Mouse (Mus musculus): ENCODE data around the gene Stk16.
"Not testable (repeated sequence)": the region's sequence is repeated elsewhere in the genome, so short reads cannot be mapped to it uniquely, and the experiment has no call there.

Gene Stk16

GRCm38 (mm10) chr1:75213096-75213495 lies 2.5 kb downstream of the Stk16 start:
- DNase-seq (ENCODE audit: low read depth, low spot score), result no peak

- no peak for DNase-seq (ENCODE audit: low read depth, low spot score)
Measured at GRCm38 (mm10) chr1:75214442-75214841, 3.8 kb downstream of the Stk16 start.

GRCm38 (mm10) chr1:75214886-75215285 lies 4.2 kb downstream of the Stk16 start:
- DNase-seq (ENCODE audit: low read depth, low spot score), result no peak

- DNase-seq (ENCODE audit: low read depth, low spot score), result no peak
Measured at GRCm38 (mm10) chr1:75215785-75216184, 5.1 kb downstream of the Stk16 start.

- no peak for DNase-seq (ENCODE audit: low read depth, low spot score)
Measured at GRCm38 (mm10) chr1:75216797-75217585, 6.4 kb downstream of the Stk16 start.

GRCm38 (mm10) chr1:75217893-75218226 lies 7.2 kb downstream of the Stk16 start:
- DNase-seq (ENCODE audit: low read depth, low spot score), result no peak

GRCm38 (mm10) chr1:75218227-75219001 lies 7.8 kb downstream of the Stk16 start:
- no peak for DNase-seq (ENCODE audit: low read depth, low spot score)

- peak; percentile 84 for DNase-seq (ENCODE audit: low read depth, low spot score)
Measured at GRCm38 (mm10) chr1:75219078-75219477, 8.4 kb downstream of the Stk16 start.

- DNase-seq (ENCODE audit: low read depth, low spot score), result no peak
Measured at GRCm38 (mm10) chr1:75219531-75219930, 8.9 kb downstream of the Stk16 start, which contains the start of gene Tuba4a. Gene Tuba4a (minus strand): TSS chr1:75219865.

- DNase-seq (ENCODE audit: low read depth, low spot score), result no peak
Measured at GRCm38 (mm10) chr1:75221538-75221937, 10.9 kb downstream of the Stk16 start.

- DNase-seq (ENCODE audit: low read depth, low spot score), result no peak
Measured at GRCm38 (mm10) chr1:75222926-75223325, 12.3 kb downstream of the Stk16 start.

- DNase-seq (ENCODE audit: low read depth, low spot score), result no peak
Measured at GRCm38 (mm10) chr1:75223532-75223931, 12.9 kb downstream of the Stk16 start.

GRCm38 (mm10) chr1:75225473-75225872 lies 14.8 kb downstream of the Stk16 start:
- DNase-seq (ENCODE audit: low read depth, low spot score), result no peak

GRCm38 (mm10) chr1:75226138-75226537 lies 15.5 kb downstream of the Stk16 start:
- DNase-seq (ENCODE audit: low read depth, low spot score), result no peak

- no peak for DNase-seq (ENCODE audit: low read depth, low spot score)
Measured at GRCm38 (mm10) chr1:75227653-75228052, 17.0 kb downstream of the Stk16 start.

- no peak for DNase-seq (ENCODE audit: low read depth, low spot score)
Measured at GRCm38 (mm10) chr1:75229158-75229557, 18.5 kb downstream of the Stk16 start.

- no peak for DNase-seq (ENCODE audit: low read depth, low spot score)
Measured at GRCm38 (mm10) chr1:75230335-75230994, 19.8 kb downstream of the Stk16 start.

GRCm38 (mm10) chr1:75231224-75231623 lies 20.6 kb downstream of the Stk16 start:
- no peak for DNase-seq (ENCODE audit: low read depth, low spot score)

GRCm38 (mm10) chr1:75231664-75232152 lies 21.1 kb downstream of the Stk16 start, which contains the start of gene A630095N17Rik:
Gene A630095N17Rik (minus strand): TSS chr1:75232102.
- DNase-seq (ENCODE audit: low read depth, low spot score), result no peak

- DNase-seq (ENCODE audit: low read depth, low spot score), result not testable (repeated sequence)
Measured at GRCm38 (mm10) chr1:75232489-75232888, 21.9 kb downstream of the Stk16 start.

- no peak for DNase-seq (ENCODE audit: low read depth, low spot score)
Measured at GRCm38 (mm10) chr1:75234606-75235005, 24.0 kb downstream of the Stk16 start.
